Mouse (Mus musculus) neural tube, embryonic 14.5 days (tissue): ENCODE results near the gene R3hcc1l. TPM values are rescaled to one million over a fixed set of nuclear protein-coding genes. Genes with fewer than 3 reads are reported as not detected.

ENCODE experiments used
- polyA plus RNA-seq: library from polyadenylated mRNA; unstranded; fragments of >200 nt; fragmentation: Nextera tagmentation; extraction: Ambion mirVana; gene quantifications from 2 replicates; pipeline ENCODE4 v1.2.1, GENCODE M21; 2014

Gene R3hcc1l
- polyA plus RNA-seq, 1 experiment from 2014 or later: 12.7 TPM

Other genes starting within 250 kb of the R3hcc1l start
- gene Crtac1, start 87.0 kb upstream of the R3hcc1l start, polyA plus RNA-seq: 72.0 and 78.4 TPM in 2 replicates
- 0.15 and 0.25 TPM in 2 replicates for gene Loxl4, start 94.1 kb downstream of the R3hcc1l start, polyA plus RNA-seq
- gene Pyroxd2, start 234.0 kb downstream of the R3hcc1l start, polyA plus RNA-seq: 1.5 and 1.6 TPM in 2 replicates